Mouse (Mus musculus) heart, embryonic 15.5 days (tissue): Measurements from ENCODE around the gene Ap4s1. TPM values are rescaled to one million over a fixed set of nuclear protein-coding genes. Genes with fewer than 3 reads are reported as not detected.
A peak's percentile ranks its signal among the peaks of the same experiment; 100 is the strongest.
"Not testable (repeated sequence)": the region's sequence is repeated elsewhere in the genome, so short reads cannot be mapped to it uniquely, and the experiment has no call there.

ENCODE experiments used
- ATAC-seq: fragments of 200-750 bp; cut with Nextera tagmentation; replicated peaks from 2 replicates; pipeline ENCODE4 v1.8.0; 2017; ENCODE audit warnings: low read depth, moderate TSS enrichment; ENCODE audit not compliant: insufficient number of reproducible peaks, insufficient read depth, low FRiP score
- H3K27ac ChIP-seq: fragments of 300-500 bp; sonication (generic); 2 replicates; pipeline ENCODE4 v1.5.1; 2015; ENCODE audit warnings: mild to moderate bottlenecking, inconsistent platforms
- H3K27me3 ChIP-seq: fragments of 300-500 bp; sonication (generic); 2 replicates; pipeline ENCODE4 v1.6.1; 2015; ENCODE audit warnings: inconsistent platforms
- H3K36me3 ChIP-seq: fragments of 300-500 bp; sonication (generic); 2 replicates; pipeline ENCODE4 v1.6.1; 2015; ENCODE audit warnings: mild to moderate bottlenecking, inconsistent platforms
- H3K4me1 ChIP-seq: fragments of 300-500 bp; sonication (generic); replicated peaks from 2 replicates; pipeline ENCODE4 v1.6.1; 2015; ENCODE audit warnings: inconsistent platforms
- H3K4me2 ChIP-seq: fragments of 300-500 bp; sonication (generic); 2 replicates; pipeline ENCODE4 v1.6.1; 2015; ENCODE audit warnings: inconsistent platforms, mild to moderate bottlenecking, moderate library complexity
- H3K4me3 ChIP-seq: fragments of 300-500 bp; sonication (generic); 2 replicates; pipeline ENCODE4 v1.5.1; 2015; ENCODE audit warnings: mild to moderate bottlenecking, inconsistent platforms
- H3K9ac ChIP-seq: fragments of 300-500 bp; sonication (generic); 2 replicates; pipeline ENCODE4 v1.6.1; 2015; ENCODE audit warnings: mild to moderate bottlenecking, inconsistent platforms
- H3K9me3 ChIP-seq: fragments of 300-500 bp; sonication (generic); replicated peaks from 2 replicates; pipeline ENCODE4 v1.6.1; 2016; ENCODE audit warnings: inconsistent platforms
- WGBS: fragments of 180-500 bp; shearing (Covaris S2); methylation state at CpG from one replicate; pipeline ENCODE4 v1.1.7; 2015; ENCODE audit warnings: mixed read lengths; 5-methylcytosine and 5-hydroxymethylcytosine counted together
- polyA plus RNA-seq: library from polyadenylated mRNA; unstranded; fragments of >200 nt; fragmentation: Nextera tagmentation; extraction: Ambion mirVana; gene quantifications from 2 replicates; pipeline ENCODE4 v1.2.1, GENCODE M21; 2015

The Ap4s1 gene
- polyA plus RNA-seq, 1 experiment from 2014 or later: 37.5 TPM

GRCm38 (mm10) chr12:51688546-51688945, 2.3 kb upstream of the Ap4s1 start:
- no peaks in the 10 kb centered on the region for H3K9me3 ChIP-seq
- 84% methylated on average over 2 of the region's 2 CpGs for WGBS
- H3K4me3 ChIP-seq: no peak overlapping the region
- no peaks in the 10 kb centered on the region for H3K27me3 ChIP-seq
- H3K27ac ChIP-seq: no peak overlapping the region
- ATAC-seq: no peak
- H3K36me3 ChIP-seq: no peaks in the 10 kb centered on the region
- H3K4me2 ChIP-seq: no peak overlapping the region
- no peak overlapping the region for H3K9ac ChIP-seq
- H3K4me1 ChIP-seq: peaks cover 23% of the 10 kb centered on the region

GRCm38 (mm10) chr12:51691845-51692632, 1.2 kb downstream of the Ap4s1 start, which contains the start of gene Strn3:
Gene Strn3, minus strand, starts transcription at chr12:51691897.
- peak within 1 kb of the TSS; percentile 99 for H3K9ac ChIP-seq
- H3K27me3 ChIP-seq: no peaks in the 10 kb centered on the region
- H3K36me3 ChIP-seq: no peaks in the 10 kb centered on the region
- no peaks in the 10 kb centered on the region for H3K9me3 ChIP-seq
- H3K4me2 ChIP-seq: peak within 1 kb of the TSS; percentile 68
- H3K4me1 ChIP-seq: peaks cover 36% of the 10 kb centered on the region
- WGBS: under 1% methylated on average over 47 of the region's 56 CpGs
- peak within 1 kb of the TSS; percentile 100 for H3K27ac ChIP-seq
- peak within 1 kb of the TSS; percentile 96 for H3K4me3 ChIP-seq
- peak; percentile 95 for ATAC-seq

- WGBS: 72% methylated on average over 10 of the region's 10 CpGs
Observed at GRCm38 (mm10) chr12:51692870-51693269, 2.0 kb downstream of the Ap4s1 start.

GRCm38 (mm10) chr12:51693419-51693818, 2.6 kb downstream of the Ap4s1 start:
- H3K4me1 ChIP-seq: peaks cover 27% of the 10 kb centered on the region
- no peaks in the 10 kb centered on the region for H3K27me3 ChIP-seq
- no peaks in the 10 kb centered on the region for H3K9me3 ChIP-seq
- WGBS: 86% methylated on average over 3 of the region's 3 CpGs
- no peak overlapping the region for H3K4me2 ChIP-seq
- H3K27ac ChIP-seq: peak overlapping the region; percentile 69; the same call in 1 of the 2 replicates
- no peak for ATAC-seq
- no peak overlapping the region for H3K4me3 ChIP-seq
- H3K9ac ChIP-seq: no peak overlapping the region
- no peaks in the 10 kb centered on the region for H3K36me3 ChIP-seq

More at GRCm38 (mm10) chr12:51692870-51693269, 2.0 kb downstream of the Ap4s1 start:
- H3K9me3 ChIP-seq, H3K36me3 ChIP-seq, H3K27me3 ChIP-seq, H3K9ac ChIP-seq, ATAC-seq: not testable (repeated sequence)
- Histone ChIP-seq H3K27ac (peak overlapping the region; percentile 100), H3K4me1 (peaks cover 28% of the 10 kb centered on the region), H3K4me2 (peak overlapping the region; percentile 58), H3K4me3 (peak overlapping the region; percentile 26)

GRCm38 (mm10) chr12:51694096-51694495, 3.3 kb downstream of the Ap4s1 start:
- Histone ChIP-seq H3K9ac (no peak overlapping the region), H3K27me3 (no peaks in the 10 kb centered on the region), H3K4me1 (peaks cover 24% of the 10 kb centered on the region), H3K27ac (peak overlapping the region; percentile 69), H3K36me3 (no peaks in the 10 kb centered on the region), H3K9me3 (no peaks in the 10 kb centered on the region), H3K4me2 (no peak overlapping the region), H3K4me3 (no peak overlapping the region)
- ATAC-seq: no peak

GRCm38 (mm10) chr12:51694966-51695365, 4.1 kb downstream of the Ap4s1 start:
- H3K4me2 ChIP-seq: no peak overlapping the region
- 63% methylated on average over 1 of the region's 1 CpGs for WGBS
- H3K4me1 ChIP-seq: peaks cover 23% of the 10 kb centered on the region
- H3K9me3 ChIP-seq: no peaks in the 10 kb centered on the region
- H3K27me3 ChIP-seq: no peaks in the 10 kb centered on the region
- no peaks in the 10 kb centered on the region for H3K36me3 ChIP-seq
- H3K9ac ChIP-seq: no peak overlapping the region
- H3K4me3 ChIP-seq: no peak overlapping the region
- ATAC-seq: no peak
- peak overlapping the region; percentile 69; the same call in 1 of the 2 replicates for H3K27ac ChIP-seq

GRCm38 (mm10) chr12:51696157-51696556, 5.3 kb downstream of the Ap4s1 start:
- Histone ChIP-seq H3K9ac (no peak overlapping the region), H3K4me2 (no peak overlapping the region), H3K36me3 (no peaks in the 10 kb centered on the region), H3K9me3 (no peaks in the 10 kb centered on the region), H3K27me3 (no peaks in the 10 kb centered on the region), H3K4me3 (no peak overlapping the region), H3K27ac (no peak overlapping the region), H3K4me1 (peaks cover 27% of the 10 kb centered on the region)
- 51% methylated on average over 2 of the region's 2 CpGs for WGBS
- ATAC-seq: no peak

GRCm38 (mm10) chr12:51699623-51700393, 9.0 kb downstream of the Ap4s1 start:
- no peaks in the 10 kb centered on the region for H3K27me3 ChIP-seq
- no peaks in the 10 kb centered on the region for H3K36me3 ChIP-seq
- H3K4me3 ChIP-seq: no peak overlapping the region
- peak overlapping the region; percentile 55 for H3K27ac ChIP-seq
- H3K4me2 ChIP-seq: no peak overlapping the region
- no peaks in the 10 kb centered on the region for H3K9me3 ChIP-seq
- H3K9ac ChIP-seq: peak overlapping the region; percentile 30; the same call in 1 of the 2 replicates
- 44% methylated on average over 8 of the region's 8 CpGs for WGBS
- peak; percentile 68 for ATAC-seq
- peaks cover 19% of the 10 kb centered on the region for H3K4me1 ChIP-seq

GRCm38 (mm10) chr12:51701723-51702122, 10.9 kb downstream of the Ap4s1 start:
- Histone ChIP-seq H3K4me3 (no peak overlapping the region), H3K27me3 (no peaks in the 10 kb centered on the region), H3K4me2 (no peak overlapping the region), H3K4me1 (peaks cover 16% of the 10 kb centered on the region), H3K9me3 (no peaks in the 10 kb centered on the region), H3K27ac (no peak overlapping the region), H3K9ac (no peak overlapping the region), H3K36me3 (no peaks in the 10 kb centered on the region)
- ATAC-seq: no peak

GRCm38 (mm10) chr12:51703859-51704258, 13.0 kb downstream of the Ap4s1 start:
- H3K4me1 ChIP-seq: peaks cover 18% of the 10 kb centered on the region
- no peak overlapping the region for H3K4me2 ChIP-seq
- no peak overlapping the region for H3K4me3 ChIP-seq
- WGBS: 43% methylated on average over 1 of the region's 1 CpGs
- no peaks in the 10 kb centered on the region for H3K36me3 ChIP-seq
- no peaks in the 10 kb centered on the region for H3K27me3 ChIP-seq
- no peak for ATAC-seq
- H3K27ac ChIP-seq: no peak overlapping the region
- H3K9me3 ChIP-seq: no peaks in the 10 kb centered on the region
- H3K9ac ChIP-seq: no peak overlapping the region

- Histone ChIP-seq H3K9me3 (no peaks in the 10 kb centered on the region), H3K4me2 (no peak overlapping the region), H3K36me3 (no peaks in the 10 kb centered on the region), H3K27me3 (no peaks in the 10 kb centered on the region), H3K9ac (no peak overlapping the region), H3K4me1 (peaks cover 24% of the 10 kb centered on the region), H3K27ac (no peak overlapping the region), H3K4me3 (no peak overlapping the region)
- WGBS: 71% methylated on average over 7 of the region's 7 CpGs
- no peak for ATAC-seq
Observed at GRCm38 (mm10) chr12:51704572-51704971, 13.7 kb downstream of the Ap4s1 start.
